Mouse (Mus musculus) erythroblast, embryonic 14.5 days (primary cell): ENCODE results near the gene Tnfrsf8. TPM values are rescaled to one million over a fixed set of nuclear protein-coding genes. Genes with fewer than 3 reads are reported as not detected.
"Not testable (repeated sequence)": the region's sequence is repeated elsewhere in the genome, so short reads cannot be mapped to it uniquely, and the experiment has no call there.

Experiments
- H3K27me3 ChIP-seq: 2 replicates; pipeline ENCODE4 v1.6.1; 2012; ENCODE audit warnings: inconsistent platforms; ENCODE audit not compliant: control insufficient read depth
- H3K36me3 ChIP-seq: 2 replicates; pipeline ENCODE4 v1.6.1; 2012; ENCODE audit warnings: mild to moderate bottlenecking, inconsistent platforms; ENCODE audit not compliant: control insufficient read depth
- H3K4me1 ChIP-seq: 2 replicates; pipeline ENCODE4 v1.6.1; 2012; ENCODE audit warnings: inconsistent platforms; ENCODE audit not compliant: control insufficient read depth
- H3K4me3 ChIP-seq: replicated peaks from 2 replicates; pipeline ENCODE3; 2012; ENCODE audit warnings: moderate library complexity, mild to moderate bottlenecking, inconsistent platforms
- H3K9me3 ChIP-seq: 2 replicates; pipeline ENCODE4 v1.6.1; 2012; ENCODE audit warnings: low read length, inconsistent platforms, mixed read lengths; ENCODE audit not compliant: control insufficient read depth
- GATA1 ChIP-seq: IDR thresholded peaks from 2 replicates; pipeline ENCODE4 v1.6.1; 2012; ENCODE audit warnings: low read length, inconsistent platforms, mixed read lengths
- TAL1 ChIP-seq: IDR thresholded peaks from 3 replicates; pipeline ENCODE4 v1.6.1; 2012; ENCODE audit warnings: low read length, inconsistent platforms, mixed read lengths
- polyA plus RNA-seq: library from polyadenylated mRNA; stranded (reverse); fragments of >175 nt; gene quantifications from 2 replicates; pipeline ENCODE4 v1.2.3, GENCODE M21; 2012

Tnfrsf8 gene
- polyA plus RNA-seq, 1 experiment: not detected

DNA sequence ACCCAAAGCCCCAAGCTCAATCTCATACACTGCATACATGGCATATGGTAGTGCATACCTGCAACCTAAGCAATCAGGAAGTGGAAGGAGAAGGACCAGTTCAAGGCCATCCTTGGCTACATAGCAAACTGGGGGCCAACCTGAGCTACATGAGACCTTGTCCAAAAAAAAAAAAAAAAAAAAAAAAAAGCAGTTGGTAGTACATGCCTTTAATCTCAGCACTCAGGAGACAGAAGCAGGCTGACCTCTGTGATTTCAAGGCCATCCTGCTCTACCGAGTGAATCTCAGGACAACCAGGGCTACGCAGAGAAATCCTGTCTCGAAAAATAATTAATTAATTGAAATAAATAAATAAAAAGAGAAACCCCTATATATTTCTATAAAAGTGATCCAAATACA lies 1.7 kb downstream of the Tnfrsf8 start:
- Histone ChIP-seq H3K4me1 (no peaks in the 10 kb centered on the region), H3K36me3 (no peaks in the 10 kb centered on the region)
- no peak for TF ChIP-seq GATA1
- TF ChIP-seq TAL1: no peak

DNA sequence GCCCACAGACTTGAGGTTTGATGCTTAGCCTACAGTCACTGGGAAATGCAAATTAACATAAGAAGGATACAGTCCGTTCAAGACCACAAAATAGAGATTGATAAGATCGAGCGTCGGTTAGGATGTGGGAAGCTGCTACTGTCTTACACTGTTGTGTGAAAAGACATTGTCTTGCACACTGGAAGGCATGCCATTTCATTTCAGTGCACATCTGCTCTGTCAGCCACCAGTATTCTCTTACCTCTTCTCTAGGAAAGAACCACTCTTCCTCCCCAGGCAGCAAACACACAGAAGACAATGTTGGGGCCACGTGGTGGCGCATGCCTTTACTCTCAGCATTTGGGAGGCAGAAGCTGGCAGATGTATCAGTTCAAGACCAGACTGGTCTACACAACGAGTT lies 2.4 kb downstream of the Tnfrsf8 start:
- H3K27me3 ChIP-seq: peaks cover 14% of the 10 kb centered on the region
- TF ChIP-seq TAL1: no peak
- no peaks in the 10 kb centered on the region for H3K4me1 ChIP-seq
- no peaks in the 10 kb centered on the region for H3K36me3 ChIP-seq
- no peaks in the 10 kb centered on the region for H3K9me3 ChIP-seq
- no peak overlapping the region for H3K4me3 ChIP-seq

More for the DNA sequence above, 1.7 kb downstream of the Tnfrsf8 start:
- Histone ChIP-seq H3K9me3 (no peaks in the 10 kb centered on the region), H3K27me3 (peaks cover 14% of the 10 kb centered on the region), H3K4me3 (no peak overlapping the region)

DNA sequence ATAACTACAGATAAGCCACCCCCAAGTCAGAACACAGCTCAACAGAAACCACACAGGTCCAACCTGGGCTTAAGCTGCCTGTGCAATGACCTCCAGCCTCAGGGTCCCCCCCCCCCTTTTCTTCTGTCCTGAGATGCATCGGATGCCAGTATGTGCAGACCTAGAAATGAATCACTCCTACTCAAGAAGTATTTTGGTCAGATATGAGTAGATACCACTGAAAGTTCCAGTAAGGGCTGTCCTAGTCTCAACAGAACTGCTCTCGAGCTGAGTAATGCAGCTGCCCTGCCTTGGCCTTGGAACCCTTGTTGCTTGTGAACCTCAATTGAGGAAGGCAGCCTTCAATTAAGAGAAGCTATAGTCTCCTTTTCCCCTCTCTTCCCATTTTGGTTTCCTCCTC lies 4.1 kb downstream of the Tnfrsf8 start:
- Histone ChIP-seq H3K4me3 (no peak overlapping the region), H3K36me3 (no peaks in the 10 kb centered on the region), H3K9me3 (no peaks in the 10 kb centered on the region), H3K27me3 (peaks cover 12% of the 10 kb centered on the region), H3K4me1 (no peaks in the 10 kb centered on the region)
- no peak for TF ChIP-seq GATA1
- no peak for TF ChIP-seq TAL1

DNA sequence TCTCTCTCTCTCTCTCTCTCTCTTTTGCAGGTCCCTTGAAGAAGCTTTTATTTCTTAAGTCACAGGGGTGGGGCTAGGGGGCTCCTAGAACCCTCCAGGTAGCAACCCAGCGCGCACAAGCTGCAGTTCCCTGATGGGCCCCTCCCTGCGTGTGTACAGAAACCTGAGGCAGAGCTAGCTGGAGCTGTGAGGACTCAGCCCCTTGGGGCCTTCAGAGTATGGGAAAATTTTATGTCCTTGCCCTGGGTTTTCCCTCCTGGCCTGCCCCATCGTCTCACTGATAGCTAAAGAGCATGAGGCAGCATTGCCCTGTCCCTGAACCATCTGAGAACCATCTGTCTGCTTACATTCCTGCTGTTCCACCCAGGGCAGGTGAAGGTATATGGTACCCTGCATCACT lies 8.5 kb downstream of the Tnfrsf8 start:
- H3K36me3 ChIP-seq: no peaks in the 10 kb centered on the region
- no peaks in the 10 kb centered on the region for H3K9me3 ChIP-seq
- no peak overlapping the region for H3K4me3 ChIP-seq
- no peaks in the 10 kb centered on the region for H3K4me1 ChIP-seq
- no peaks in the 10 kb centered on the region for H3K27me3 ChIP-seq
- no peak for TF ChIP-seq TAL1

DNA sequence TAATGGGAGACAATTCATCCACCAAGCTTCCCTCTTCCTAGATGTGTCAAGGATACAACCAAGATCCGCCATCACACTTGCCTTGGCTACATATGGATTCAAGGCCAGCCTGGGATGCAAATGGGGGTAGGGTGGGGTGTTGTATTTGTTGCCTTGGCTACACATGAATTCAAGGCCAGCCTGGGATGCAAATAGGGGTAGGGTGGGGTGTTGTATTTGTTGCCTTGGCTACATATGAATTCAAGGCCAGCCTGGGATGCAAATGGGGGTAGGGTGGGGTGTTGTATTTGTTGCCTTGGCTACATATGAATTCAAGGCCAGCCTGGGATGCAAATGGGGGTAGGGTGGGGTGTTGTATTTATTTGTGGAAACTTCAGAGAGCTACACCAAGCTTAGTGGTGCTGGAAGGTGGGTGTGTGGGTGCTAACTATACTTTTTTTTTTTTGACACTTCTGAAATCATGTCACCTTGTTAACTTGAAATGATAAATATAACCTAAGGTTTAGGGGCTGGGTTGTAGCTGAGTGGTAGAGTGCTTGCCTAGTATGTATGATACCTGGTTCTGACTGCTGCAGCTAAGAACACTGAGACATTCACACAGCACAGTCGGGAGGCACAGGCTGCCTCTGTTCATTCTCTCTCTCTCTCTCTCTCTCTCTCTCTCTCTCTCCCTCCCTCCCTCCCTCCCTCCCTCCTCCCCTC lies 9.2 kb downstream of the Tnfrsf8 start:
- not testable (repeated sequence) for H3K36me3 ChIP-seq, H3K27me3 ChIP-seq, H3K9me3 ChIP-seq, H3K4me1 ChIP-seq, H3K4me3 ChIP-seq

DNA sequence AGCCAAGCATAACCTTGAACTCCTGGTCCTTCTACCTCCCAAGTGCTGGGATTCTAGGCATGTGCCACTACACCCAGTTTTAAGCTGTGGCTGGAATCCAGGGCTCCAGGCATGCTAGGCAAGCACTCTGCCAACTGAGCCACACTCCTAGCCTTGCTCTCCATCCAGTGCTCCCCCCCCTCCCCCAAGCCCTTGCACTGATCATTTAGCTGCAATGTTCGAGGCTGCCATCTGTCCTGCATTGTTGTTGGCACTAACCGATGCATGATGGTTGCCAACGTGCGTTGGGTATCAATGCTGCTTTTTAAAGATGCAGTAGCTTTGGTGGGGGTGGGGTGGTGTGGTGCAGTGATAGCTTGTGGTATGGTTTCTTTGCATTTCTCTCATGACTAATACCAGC lies 10.9 kb downstream of the Tnfrsf8 start:
- Histone ChIP-seq H3K9me3 (no peaks in the 10 kb centered on the region), H3K4me1 (no peaks in the 10 kb centered on the region), H3K36me3 (no peaks in the 10 kb centered on the region), H3K27me3 (no peaks in the 10 kb centered on the region), H3K4me3 (no peak overlapping the region)
- TF ChIP-seq GATA1 (no peak), TAL1 (no peak)

DNA sequence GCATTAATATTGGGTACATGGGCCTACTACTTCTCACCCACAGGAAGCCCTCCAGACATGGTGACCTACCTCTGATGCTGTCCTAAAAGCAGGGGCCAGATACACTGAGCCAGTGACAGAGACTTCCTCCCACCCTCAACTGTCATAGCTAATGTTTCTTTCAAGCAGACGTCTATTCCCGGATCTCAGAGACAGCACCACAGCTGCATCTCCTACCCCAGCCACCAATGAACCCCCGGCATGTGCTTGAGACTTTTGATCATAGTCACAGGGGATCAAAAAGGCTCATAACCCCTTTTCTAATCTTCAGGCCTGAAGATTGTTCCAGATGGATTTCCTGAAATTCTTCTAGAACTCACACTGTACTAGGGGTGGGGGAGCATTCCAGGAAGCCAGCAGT lies 12.9 kb downstream of the Tnfrsf8 start:
- Histone ChIP-seq H3K4me1 (no peaks in the 10 kb centered on the region), H3K9me3 (no peaks in the 10 kb centered on the region), H3K27me3 (no peaks in the 10 kb centered on the region), H3K36me3 (no peaks in the 10 kb centered on the region), H3K4me3 (no peak overlapping the region)
- TF ChIP-seq GATA1 (no peak), TAL1 (no peak)

DNA sequence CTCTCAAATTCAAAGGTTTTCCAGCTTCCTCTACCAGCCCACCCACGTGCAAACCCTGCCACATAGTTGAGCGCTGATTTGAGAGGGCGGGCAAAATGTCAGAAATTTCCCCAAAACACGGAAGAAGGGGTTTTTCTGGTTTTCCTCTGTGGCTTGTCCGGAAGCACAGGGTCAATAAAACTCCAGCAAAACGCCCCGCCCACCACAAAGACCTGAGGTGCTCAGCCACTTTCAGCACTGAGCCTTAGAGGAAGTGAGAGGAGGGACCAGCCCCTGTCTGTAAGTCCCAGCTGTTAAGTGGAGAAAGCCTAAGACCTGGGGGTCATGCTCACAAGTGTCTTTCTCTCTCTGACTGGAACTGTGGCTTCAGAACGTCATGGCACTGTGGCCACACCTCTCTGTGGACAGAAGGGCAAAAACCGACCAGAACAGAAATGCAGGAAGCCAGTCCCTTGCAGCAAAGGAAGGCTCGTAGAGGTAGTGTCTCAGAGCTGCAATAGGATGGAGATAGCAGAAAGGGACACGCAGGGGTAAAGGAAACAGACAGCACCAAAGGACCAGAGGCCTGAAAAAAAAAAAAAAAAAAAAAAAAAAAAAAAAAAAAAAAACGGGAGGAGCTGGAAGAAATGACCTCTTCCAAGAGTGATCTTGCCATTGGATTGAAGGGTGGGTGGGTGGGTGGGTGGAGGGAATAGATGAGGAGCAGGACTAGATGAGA lies 14.6 kb downstream of the Tnfrsf8 start:
- Histone ChIP-seq H3K27me3 (no peaks in the 10 kb centered on the region), H3K4me1 (no peaks in the 10 kb centered on the region), H3K9me3 (no peaks in the 10 kb centered on the region), H3K36me3 (no peaks in the 10 kb centered on the region), H3K4me3 (no peak overlapping the region)
- TF ChIP-seq GATA1: no peak
- TF ChIP-seq TAL1: no peak

DNA sequence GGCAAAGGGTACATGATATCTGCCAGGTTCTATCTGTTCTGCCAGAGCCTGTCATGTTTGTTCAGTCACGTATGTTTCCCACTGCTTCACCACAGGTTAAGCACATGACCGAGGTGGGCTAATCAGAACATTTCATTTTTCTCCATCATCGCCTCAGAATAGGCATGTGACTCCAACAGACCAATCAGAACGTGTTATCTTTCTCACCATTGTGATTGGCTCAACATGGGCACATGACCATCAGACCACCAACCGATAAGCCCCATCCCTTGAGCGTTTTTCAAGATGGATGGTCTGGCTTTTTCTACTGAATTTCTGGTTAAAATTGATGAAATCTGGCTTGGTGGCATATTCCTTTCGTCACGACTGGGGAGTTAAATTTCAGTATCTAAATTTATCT lies 15.6 kb downstream of the Tnfrsf8 start:
- Histone ChIP-seq H3K9me3 (no peaks in the 10 kb centered on the region), H3K4me1 (no peaks in the 10 kb centered on the region), H3K4me3 (no peak overlapping the region), H3K27me3 (no peaks in the 10 kb centered on the region), H3K36me3 (no peaks in the 10 kb centered on the region)
- TF ChIP-seq GATA1 (no peak), TAL1 (no peak)

DNA sequence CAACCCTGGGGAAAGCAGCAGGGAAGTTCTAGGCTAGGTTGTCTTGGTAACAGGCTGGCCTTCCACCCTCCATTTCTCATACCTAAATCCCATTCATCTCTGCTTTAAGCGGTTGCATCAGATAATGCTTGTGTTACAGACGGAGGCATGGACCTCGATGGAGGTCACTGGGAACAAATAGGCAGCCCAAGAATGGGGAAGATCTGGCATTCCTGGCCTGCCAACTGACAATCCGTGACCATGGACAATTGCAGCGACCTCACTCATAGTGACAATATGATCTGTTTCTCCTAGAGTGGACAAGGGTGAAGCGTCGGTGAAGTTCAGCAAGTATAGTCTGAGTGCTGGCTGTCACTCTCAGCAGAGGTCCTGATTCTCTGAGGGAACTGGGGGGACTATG lies 16.1 kb downstream of the Tnfrsf8 start:
- Histone ChIP-seq H3K9me3 (no peaks in the 10 kb centered on the region), H3K27me3 (no peaks in the 10 kb centered on the region), H3K4me1 (no peaks in the 10 kb centered on the region), H3K4me3 (no peak overlapping the region), H3K36me3 (no peaks in the 10 kb centered on the region)
- TF ChIP-seq TAL1: no peak
- TF ChIP-seq GATA1: no peak
